Mouse (Mus musculus) heart, adult 2 months (tissue): ENCODE data around the gene Cacna1d. TPM values are rescaled to one million over a fixed set of nuclear protein-coding genes. Genes with fewer than 3 reads are reported as not detected.

Source experiments
- DNase-seq, 2 experiments: peaks; one replicate each; pipeline ENCODE4 v3.0.0; 2021
- H3K27ac ChIP-seq: fragments of 200-600 bp; 2 replicates; pipeline ENCODE4 v1.8.1; 2022
- H3K27me3 ChIP-seq: fragments of 200-500 bp; 2 replicates; pipeline ENCODE4 v1.6.1; 2012; ENCODE audit warnings: mild to moderate bottlenecking, low read length, inconsistent platforms, mixed read lengths; ENCODE audit not compliant: control insufficient read depth, insufficient read depth
- H3K36me3 ChIP-seq: fragments of 200-500 bp; 2 replicates; pipeline ENCODE4 v1.6.1; 2012; ENCODE audit warnings: low read length, inconsistent platforms; ENCODE audit not compliant: control insufficient read depth, insufficient read depth
- H3K4me1 ChIP-seq: fragments of 200-500 bp; 2 replicates; pipeline ENCODE4 v1.6.1; 2011; ENCODE audit warnings: low read length; ENCODE audit not compliant: control insufficient read depth, insufficient read depth
- H3K4me3 ChIP-seq: fragments of 200-600 bp; 2 replicates; pipeline ENCODE4 v1.8.1; 2022
- H3K79me2 ChIP-seq: fragments of 200-500 bp; replicated peaks from 2 replicates; pipeline ENCODE4 v1.6.1; 2012; ENCODE audit warnings: mild to moderate bottlenecking, inconsistent platforms, low read length, moderate library complexity, mixed read lengths; ENCODE audit not compliant: control insufficient read depth, insufficient read depth
- H3K9ac ChIP-seq: fragments of 200-500 bp; 2 replicates; pipeline ENCODE4 v1.6.1; 2012; ENCODE audit warnings: low read depth, mild to moderate bottlenecking, control low read depth, inconsistent platforms, low read length, mixed read lengths
- CTCF ChIP-seq: fragments of 200-600 bp; IDR thresholded peaks from 2 replicates; pipeline ENCODE4 v1.8.1; 2022; ENCODE audit warnings: antibody characterized with exemption, mild to moderate bottlenecking, moderate library complexity
- EP300 ChIP-seq: fragments of 200-500 bp; IDR thresholded peaks from 2 replicates; pipeline ENCODE4 v1.6.1; 2011; ENCODE audit warnings: low read depth, low read length, control low read depth; ENCODE audit not compliant: insufficient read depth
- POLR2A ChIP-seq: fragments of 200-500 bp; IDR thresholded peaks from 2 replicates; pipeline ENCODE4 v1.6.1; 2011; ENCODE audit warnings: mild to moderate bottlenecking, low read depth, low read length, control low read depth; ENCODE audit not compliant: insufficient read depth
- WGBS: fragments of 180-500 bp; shearing (Covaris S2); methylation state at CpG from one replicate; pipeline ENCODE4 v1.1.7; 2018; 5-methylcytosine and 5-hydroxymethylcytosine counted together
- intact Hi-C: fragments of 180-260 bp; cut with DNase I; formaldehyde crosslinking; loops from one replicate; pipeline ENCODE4 v1.15.1; 2025
- polyA plus RNA-seq: library from polyadenylated mRNA; depleted of rRNA; stranded (reverse); fragments of >200 nt; gene quantifications from 2 replicates; pipeline ENCODE4 v1.2.3, GENCODE M21; 2012
- total RNA-seq, 2 experiments: library from RNA; stranded (reverse); gene quantifications; 2 replicates each; pipeline ENCODE4 v1.2.3; 2021

Gene Cacna1d
- total and polyA plus RNA-seq, 3 experiments, result 1.3 to 3.0 (median 2.1) TPM

DNA sequence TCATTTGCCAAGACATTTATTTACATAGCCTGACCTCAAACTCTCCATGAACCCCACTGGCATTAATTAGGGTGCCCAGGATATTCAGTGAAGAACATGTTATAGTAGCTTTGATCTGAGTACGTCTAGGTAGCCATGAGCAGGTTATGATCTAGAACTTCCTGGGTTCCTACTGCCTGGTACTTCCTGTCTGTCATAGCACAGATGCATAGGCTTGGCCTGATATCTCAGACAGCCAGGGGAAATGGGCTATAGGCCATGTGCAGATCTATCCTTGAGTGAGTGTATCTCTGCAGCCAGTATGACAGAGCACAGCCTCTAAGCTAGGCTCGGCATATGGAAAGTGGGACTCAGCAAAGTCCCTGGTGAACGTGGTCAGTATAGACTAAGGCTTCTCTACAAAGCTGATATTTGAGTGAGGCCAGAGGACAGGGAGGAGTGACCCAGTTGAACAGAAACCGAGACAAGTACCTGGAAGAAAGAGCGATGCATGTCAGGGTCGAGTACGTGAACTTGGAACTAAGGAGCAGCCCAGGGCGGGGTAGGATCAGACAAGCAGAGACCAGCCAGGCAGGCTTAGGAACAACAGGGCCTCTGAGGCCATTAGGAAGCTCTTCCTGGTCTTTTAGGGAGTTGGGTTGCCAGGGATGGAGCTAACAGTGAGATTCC is 473.3 kb downstream of the Cacna1d start:
- intact Hi-C loops, result no loop called here
- WGBS, result 85% methylated on average over 8 of the region's 8 CpGs

DNA sequence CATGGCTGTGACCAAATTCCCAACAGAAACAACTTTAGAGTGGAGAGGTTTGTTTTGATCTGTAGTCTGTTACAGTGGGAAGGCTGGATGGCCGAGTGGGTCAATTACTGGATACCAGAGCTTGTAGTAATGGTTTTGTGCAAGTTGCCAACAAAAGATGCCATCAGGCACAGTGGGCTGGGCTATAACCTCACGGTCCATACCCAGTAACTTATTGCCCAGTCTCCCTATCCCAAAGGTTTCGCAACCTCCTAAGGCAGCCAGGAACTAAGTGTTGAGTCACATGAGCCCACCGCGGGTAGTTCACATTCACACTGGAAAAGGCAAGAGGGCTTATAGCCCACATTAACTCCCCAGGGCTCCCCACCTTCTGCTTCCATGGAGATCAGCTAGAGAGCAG is 474.6 kb downstream of the Cacna1d start:
- H3K27ac ChIP-seq, result no peak overlapping the region
- no peak for DNase-seq
- TF ChIP-seq CTCF (no peak), EP300 (no peak), POLR2A (no peak)
- intact Hi-C loops, result no loop called here
- no peaks in the 10 kb centered on the region for H3K79me2 ChIP-seq
- 86% methylated on average over 5 of the region's 5 CpGs for WGBS
- no peaks in the 10 kb centered on the region for H3K27me3 ChIP-seq
- H3K4me3 ChIP-seq, result no peak overlapping the region
- no peak overlapping the region for H3K9ac ChIP-seq
- H3K36me3 ChIP-seq, result no peaks in the 10 kb centered on the region
- H3K4me1 ChIP-seq, result no peaks in the 10 kb centered on the region

More for the DNA sequence above, 473.3 kb downstream of the Cacna1d start:
- no peak overlapping the region for H3K9ac ChIP-seq
- no peak overlapping the region for H3K4me3 ChIP-seq
- no peaks in the 10 kb centered on the region for H3K4me1 ChIP-seq
- no peak for DNase-seq
- no peaks in the 10 kb centered on the region for H3K79me2 ChIP-seq
- H3K27me3 ChIP-seq, result no peaks in the 10 kb centered on the region
- no peaks in the 10 kb centered on the region for H3K36me3 ChIP-seq
- no peak for TF ChIP-seq CTCF
- TF ChIP-seq EP300, result no peak
- TF ChIP-seq POLR2A, result no peak
- H3K27ac ChIP-seq, result no peak overlapping the region

DNA sequence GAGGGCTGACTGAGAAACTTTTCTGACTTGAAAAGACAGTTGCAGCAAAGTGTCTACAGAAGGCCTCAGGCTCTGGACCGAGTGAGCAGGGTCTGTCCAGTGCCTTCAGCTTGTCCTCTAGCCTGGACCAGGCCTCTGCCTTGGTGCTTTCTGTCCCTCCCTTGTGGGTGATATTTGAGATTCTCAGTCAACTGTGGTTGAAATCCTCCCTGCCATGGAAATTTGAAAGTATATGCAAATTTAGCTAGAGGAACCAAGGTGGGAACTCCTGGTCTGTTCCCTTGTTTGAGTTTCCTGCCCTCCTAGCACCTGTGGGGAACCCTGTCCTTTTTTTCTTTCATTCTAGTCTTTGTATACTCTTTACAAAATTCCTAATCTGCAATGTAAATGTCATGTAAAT is 476.2 kb downstream of the Cacna1d start:
- 69% methylated on average over 1 of the region's 1 CpGs for WGBS

DNA sequence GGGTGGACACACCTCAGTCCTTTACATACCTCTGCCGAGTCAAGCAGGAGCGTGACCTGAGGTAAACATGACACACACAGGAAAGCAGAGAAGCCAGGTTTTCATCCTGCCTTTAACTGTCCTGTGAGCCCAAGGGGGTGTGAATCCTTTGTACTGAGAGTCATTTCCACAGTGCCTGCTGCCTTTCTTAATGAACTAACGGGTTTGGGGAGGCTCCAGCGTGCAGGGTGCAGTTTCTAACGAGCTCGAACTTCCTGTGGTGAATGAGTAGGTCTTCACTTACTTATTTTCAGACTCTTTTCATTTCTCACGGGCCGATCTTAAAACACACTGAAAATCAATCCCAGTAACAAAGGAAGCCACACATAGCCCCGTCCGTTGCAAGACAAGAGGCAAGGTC is 476.8 kb downstream of the Cacna1d start:
- intact Hi-C loops, result no loop called here
- Histone ChIP-seq H3K4me1 (no peaks in the 10 kb centered on the region; the same call in 1 of the 2 replicates), H3K9ac (no peak overlapping the region), H3K27ac (no peak overlapping the region), H3K79me2 (no peaks in the 10 kb centered on the region), H3K36me3 (no peaks in the 10 kb centered on the region), H3K4me3 (no peak overlapping the region), H3K27me3 (no peaks in the 10 kb centered on the region)
- TF ChIP-seq POLR2A (no peak), CTCF (no peak), EP300 (no peak)
- DNase-seq, result no peak
- 67% methylated on average over 10 of the region's 10 CpGs for WGBS

More for the DNA sequence above, 476.2 kb downstream of the Cacna1d start:
- Histone ChIP-seq H3K27ac (no peak overlapping the region), H3K4me3 (no peak overlapping the region), H3K27me3 (no peaks in the 10 kb centered on the region), H3K9ac (no peak overlapping the region), H3K79me2 (no peaks in the 10 kb centered on the region), H3K4me1 (no peaks in the 10 kb centered on the region; the same call in 1 of the 2 replicates), H3K36me3 (no peaks in the 10 kb centered on the region)
- DNase-seq, result no peak
- TF ChIP-seq EP300 (no peak), CTCF (no peak), POLR2A (no peak)
- intact Hi-C loops, result no loop called here

DNA sequence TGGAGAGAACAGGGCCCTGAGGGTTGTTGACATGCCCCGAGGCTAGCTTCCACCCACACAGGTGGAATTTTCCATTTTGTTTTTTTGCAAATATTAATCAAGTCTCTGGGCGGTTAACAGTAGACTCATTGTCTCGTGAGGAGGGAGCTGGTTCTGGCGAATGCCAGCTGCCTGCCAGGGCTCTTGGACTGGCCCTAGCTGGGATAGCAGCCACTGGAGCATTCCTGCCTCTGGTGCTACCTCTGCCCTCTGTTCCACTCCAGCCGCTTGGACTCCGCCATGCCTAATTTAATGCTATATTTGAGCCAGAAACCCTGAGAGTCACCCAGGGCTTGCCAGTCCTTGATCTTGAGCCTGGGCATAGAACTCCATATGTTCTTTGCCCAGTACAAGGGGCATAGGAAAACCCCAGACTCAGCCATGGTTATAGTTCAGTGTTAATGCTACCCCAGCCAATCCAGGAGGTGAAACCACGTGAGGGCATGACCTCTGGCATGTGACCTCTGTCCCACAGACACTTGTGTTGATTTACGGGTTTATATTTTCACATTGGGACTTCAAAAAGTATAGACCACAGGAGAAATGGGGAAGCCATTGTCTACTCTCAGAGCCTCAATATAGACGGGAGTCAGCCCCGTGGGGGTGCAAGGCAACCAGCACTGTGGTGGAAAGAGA is 479.2 kb downstream of the Cacna1d start:
- H3K27me3 ChIP-seq, result peaks cover 2% of the 10 kb centered on the region
- TF ChIP-seq EP300 (no peak), POLR2A (no peak), CTCF (no peak)

More for the DNA sequence above, 479.2 kb downstream of the Cacna1d start:
- Histone ChIP-seq H3K9ac (no peak overlapping the region), H3K4me3 (no peak overlapping the region), H3K27ac (no peak overlapping the region), H3K79me2 (no peaks in the 10 kb centered on the region), H3K4me1 (no peaks in the 10 kb centered on the region; the same call in 1 of the 2 replicates), H3K36me3 (no peaks in the 10 kb centered on the region)
- peak in 1 of 2 experiments; percentile 44 for DNase-seq
- intact Hi-C loops, result loop anchor here (2.0 kb wide), 1 partner anchor 33 kb away; no protein-coding TSS in a partner anchor
- WGBS, result 65% methylated on average over 10 of the region's 10 CpGs
